ENCODE assay signal across 8 mouse cellular contexts in genomic region chr17:23706212-23706611, GRCm38 (mm10). TPM values are rescaled to one million over a fixed set of nuclear protein-coding genes. Genes with fewer than 3 reads are reported as not detected.
A peak's percentile ranks its signal among the peaks of the same experiment; 100 is the strongest.
DNase-seq lines count a peak whose midpoint lies in the region; ATAC-seq and TF ChIP-seq lines count a peak whose summit lies in the region.

No protein-coding gene starts in this region.

- no peaks in the 10 kb centered on the region for H3K36me3 ChIP-seq in embryonic facial prominence, embryonic 12.5 days
- no peaks in the 10 kb centered on the region for H3K36me3 ChIP-seq in liver, postnatal 0 days (replicated peaks; ENCODE audit: insufficient read depth, low read length)

- TF ChIP-seq EP300 in liver, postnatal 0 days (IDR thresholded peaks at IDR 0.05; ENCODE audit: low read depth) = no peak

- TF ChIP-seq CTCF in liver, postnatal 0 days (IDR thresholded peaks at IDR 0.05; ENCODE audit: low read depth) = peak; percentile 92
- TF ChIP-seq CTCF in olfactory bulb, adult 2 months (IDR thresholded peaks at IDR 0.05; ENCODE audit: insufficient read depth, low read depth, low read length) = peak; percentile 66

- peak; percentile 67 to 71 for DNase-seq in CD8-positive naive resting alpha-beta T cell, adult 2 months (ENCODE audit: low read depth in 2 of 2, low spot score in 2 of 2)
- DNase-seq in adrenal gland, postnatal 36 days = peak; percentile 81 to 84
- DNase-seq in heart, adult 9 months (ENCODE audit: low spot score in 2 of 2) = peak; percentile 36 to 41
- DNase-seq in kidney, postnatal 10 days = peak; percentile 84
- peak; percentile 82 for DNase-seq in liver, postnatal 0 days
- DNase-seq in thymus, postnatal 10 days (ENCODE audit: low spot score in 2 of 2) = peak; percentile 20 to 73

- H3K27me3 ChIP-seq in embryonic facial prominence, embryonic 12.5 days = peaks cover 9% of the 10 kb centered on the region; the same call in 1 of the 2 replicates
- peaks cover 12% of the 10 kb centered on the region; the same call in 1 of the 2 replicates for H3K27me3 ChIP-seq in liver, postnatal 0 days (ENCODE audit: insufficient read depth, low read length)

- 0 out of 2 replicates have a peak, but pooled peaks have one; percentile 13 for ATAC-seq in embryonic facial prominence, embryonic 12.5 days (ENCODE audit: insufficient number of reproducible peaks, insufficient read depth, low FRiP score, low TSS enrichment)
- ATAC-seq in liver, postnatal 0 days = peak; percentile 66

- no peak for TF ChIP-seq POLR2A in olfactory bulb, adult 2 months (IDR thresholded peaks at IDR 0.05; ENCODE audit: insufficient read depth, low read depth, low read length)

- peaks cover 10% of the 10 kb centered on the region; the same call in 1 of the 2 replicates for H3K4me1 ChIP-seq in embryonic facial prominence, embryonic 12.5 days
- H3K4me1 ChIP-seq in liver, postnatal 0 days (ENCODE audit: insufficient read depth) = no peaks in the 10 kb centered on the region
- H3K4me1 ChIP-seq in olfactory bulb, adult 2 months (ENCODE audit: control insufficient read depth, insufficient read depth, low read length) = 0 out of 2 replicates have a peak, but pooled peaks cover 4% of the 10 kb centered on the region

- H3K4me3 ChIP-seq in embryonic facial prominence, embryonic 12.5 days = no peak overlapping the region
- H3K4me3 ChIP-seq in liver, postnatal 0 days (ENCODE audit: low read depth, low read length) = no peak overlapping the region
- no peak overlapping the region for H3K4me3 ChIP-seq in olfactory bulb, adult 2 months (ENCODE audit: insufficient read depth, low read depth, low read length)

- H3K27ac ChIP-seq in embryonic facial prominence, embryonic 12.5 days = no peak overlapping the region
- no peak overlapping the region for H3K27ac ChIP-seq in liver, postnatal 0 days (ENCODE audit: low read depth)
- H3K27ac ChIP-seq in olfactory bulb, adult 2 months (ENCODE audit: insufficient read depth, low read depth, low read length) = no peak overlapping the region

- H3K9me3 ChIP-seq in embryonic facial prominence, embryonic 12.5 days = no peaks in the 10 kb centered on the region
- no peaks in the 10 kb centered on the region for H3K9me3 ChIP-seq in liver, postnatal 0 days (ENCODE audit: low read length)

- WGBS in embryonic facial prominence, embryonic 12.5 days = 1% methylated on average over 3 of the region's 3 CpGs
- WGBS in liver, postnatal 0 days (ENCODE audit: insufficient replicate concordance) = 0% methylated on average over 3 of the region's 3 CpGs
- WGBS in olfactory bulb, adult 2 months = 16% methylated on average over 3 of the region's 3 CpGs

- H3K9ac ChIP-seq in embryonic facial prominence, embryonic 12.5 days = no peak overlapping the region
- H3K9ac ChIP-seq in liver, postnatal 0 days (replicated peaks) = no peak overlapping the region

- no peak overlapping the region for H3K4me2 ChIP-seq in embryonic facial prominence, embryonic 12.5 days (replicated peaks)
- H3K4me2 ChIP-seq in liver, postnatal 0 days (ENCODE audit: low read depth, low read length) = no peak overlapping the region

RNA-seq across cellular contexts. Expression of gene 1520401A03Rik, which starts 16.4 kb away (rescaled TPM):
- total RNA-seq in adrenal gland, postnatal 36 days (2021) = 10 to 100 TPM in 1 of 2 experiments, 1 to 10 TPM in 1; 7.7 to 23.0 TPM
- 0.66 and 1.0 TPM in 2 replicates for polyA plus RNA-seq in embryonic facial prominence, embryonic 12.5 days (2016; fragmentation: Nextera tagmentation; extraction: Ambion mirVana)
- polyA plus RNA-seq in liver, postnatal 0 days (2015; fragmentation: Nextera tagmentation; extraction: Ambion mirVana) = not detected in 2 replicates
- polyA plus RNA-seq in olfactory bulb, adult 2 months (2012; ENCODE audit: insufficient read depth, insufficient read length, low replicate concordance, missing spikeins) = not detected in 2 replicates

RNA-seq across cellular contexts. Expression of gene Pkmyt1, which starts 19.9 kb away (rescaled TPM):
- 1 to 10 TPM; 4.0 to 5.6 TPM for total RNA-seq in adrenal gland, postnatal 36 days (2021)
- 54.2 and 54.6 TPM in 2 replicates for polyA plus RNA-seq in embryonic facial prominence, embryonic 12.5 days (2016; fragmentation: Nextera tagmentation; extraction: Ambion mirVana)
- polyA plus RNA-seq in liver, postnatal 0 days (2015; fragmentation: Nextera tagmentation; extraction: Ambion mirVana) = 12.5 and 13.9 TPM in 2 replicates
- polyA plus RNA-seq in olfactory bulb, adult 2 months (2012; ENCODE audit: insufficient read depth, insufficient read length, low replicate concordance, missing spikeins) = not detected in 2 replicates

RNA-seq across cellular contexts. Expression of gene Cldn9, which starts 22.4 kb away (rescaled TPM):
- not detected for total RNA-seq in adrenal gland, postnatal 36 days (2021)
- polyA plus RNA-seq in embryonic facial prominence, embryonic 12.5 days (2016; fragmentation: Nextera tagmentation; extraction: Ambion mirVana) = 12.6 and 13.5 TPM in 2 replicates
- polyA plus RNA-seq in liver, postnatal 0 days (2015; fragmentation: Nextera tagmentation; extraction: Ambion mirVana) = 0.09 and 0.12 TPM in 2 replicates
- polyA plus RNA-seq in olfactory bulb, adult 2 months (2012; ENCODE audit: insufficient read depth, insufficient read length, low replicate concordance, missing spikeins) = not detected in 2 replicates

RNA-seq across cellular contexts. Expression of gene Cldn6, which starts 27.2 kb away (rescaled TPM):
- total RNA-seq in adrenal gland, postnatal 36 days (2021) = not detected
- 49.2 and 52.4 TPM in 2 replicates for polyA plus RNA-seq in embryonic facial prominence, embryonic 12.5 days (2016; fragmentation: Nextera tagmentation; extraction: Ambion mirVana)
- 0.94 and 1.3 TPM in 2 replicates for polyA plus RNA-seq in liver, postnatal 0 days (2015; fragmentation: Nextera tagmentation; extraction: Ambion mirVana)
- not detected in 2 replicates for polyA plus RNA-seq in olfactory bulb, adult 2 months (2012; ENCODE audit: insufficient read depth, insufficient read length, low replicate concordance, missing spikeins)

RNA-seq across cellular contexts. Expression of gene Tnfrsf12a, which starts 28.9 kb away (rescaled TPM):
- 100 to 1,000 TPM; 116 to 301 TPM for total RNA-seq in adrenal gland, postnatal 36 days (2021)
- polyA plus RNA-seq in embryonic facial prominence, embryonic 12.5 days (2016; fragmentation: Nextera tagmentation; extraction: Ambion mirVana) = 8.6 and 9.2 TPM in 2 replicates
- 28.1 and 29.7 TPM in 2 replicates for polyA plus RNA-seq in liver, postnatal 0 days (2015; fragmentation: Nextera tagmentation; extraction: Ambion mirVana)
- not detected in 2 replicates for polyA plus RNA-seq in olfactory bulb, adult 2 months (2012; ENCODE audit: insufficient read depth, insufficient read length, low replicate concordance, missing spikeins)

Comparison
In these comparisons a context has a peak if more than half of its experiments do, and no peak if none do; other contexts are left out.
1. RNA of gene Cldn9, which starts 22.4 kb away (polyA plus RNA-seq): 12.6 to 13.5 TPM in embryonic facial prominence, embryonic 12.5 days; 0.09 to 0.12 TPM in liver, postnatal 0 days and not detected in olfactory bulb, adult 2 months; every median in the first group is over 10 times any median in the second.
2. Peak in every context shown above with its lines, with median percentiles within 50 percentile points of each other: DNase-seq.